Mouse (Mus musculus) inflammation-experienced regulatory T-cells, adult 6 months (primary cell): ENCODE results near the gene Spdl1. TPM values are rescaled to one million over a fixed set of nuclear protein-coding genes. Genes with fewer than 3 reads are reported as not detected.
"Not testable (repeated sequence)": the region's sequence is repeated elsewhere in the genome, so short reads cannot be mapped to it uniquely, and the experiment has no call there.

Source experiments
- ATAC-seq: one replicate; pipeline ENCODE4 v1.8.0; 2017
- polyA plus RNA-seq, 3 experiments: library from polyadenylated mRNA; unstranded; fragments of 100-300 nt; shearing (Covaris generic); gene quantifications; one replicate each; pipeline ENCODE4 v1.2.1; 2017

Gene Spdl1
- polyA plus RNA-seq, 3 experiments from 2014 or later, result 1.7 to 12.5 (median 3.4) TPM

DNA sequence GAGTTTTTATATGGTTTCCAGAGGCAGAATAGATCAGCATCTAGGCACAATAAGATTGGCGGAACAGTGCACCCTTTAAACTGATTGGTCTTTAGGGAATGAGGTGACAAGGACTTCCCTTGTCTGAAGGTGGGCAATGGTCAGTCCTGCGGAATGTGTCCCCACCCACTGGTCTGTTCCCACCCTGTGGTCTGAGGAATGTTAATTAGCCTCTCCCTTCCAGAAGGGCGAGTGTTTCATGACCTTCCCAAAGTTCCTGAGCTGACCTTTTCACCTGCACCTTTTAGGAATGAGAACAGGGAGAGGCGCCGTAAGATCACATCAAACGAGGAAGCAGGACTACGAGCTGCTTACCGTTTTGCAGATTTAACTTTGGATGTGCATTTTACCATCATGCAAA is 35.4 kb downstream of the Spdl1 start:
- not testable (repeated sequence) for ATAC-seq

DNA sequence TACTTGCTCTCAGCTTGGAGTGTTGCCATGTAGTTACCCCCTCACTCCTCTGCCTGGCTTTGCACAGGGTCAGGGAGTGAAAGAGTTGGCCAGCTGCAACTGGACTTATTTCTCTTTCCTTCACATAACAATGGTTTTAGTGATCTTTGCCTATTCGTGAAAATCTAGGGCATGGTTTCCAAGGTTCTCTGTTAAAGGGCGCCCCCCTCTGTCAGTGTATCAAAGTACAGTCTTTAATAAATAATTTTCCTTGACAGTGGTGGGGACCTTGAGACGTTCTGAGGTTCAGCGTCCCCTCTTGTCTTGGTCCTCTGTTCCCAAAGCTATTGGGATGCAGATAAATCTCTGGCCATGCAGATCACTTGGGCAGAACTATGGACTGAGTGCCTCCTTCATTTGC is 37.3 kb downstream of the Spdl1 start:
- ATAC-seq, result peak; percentile 43

DNA sequence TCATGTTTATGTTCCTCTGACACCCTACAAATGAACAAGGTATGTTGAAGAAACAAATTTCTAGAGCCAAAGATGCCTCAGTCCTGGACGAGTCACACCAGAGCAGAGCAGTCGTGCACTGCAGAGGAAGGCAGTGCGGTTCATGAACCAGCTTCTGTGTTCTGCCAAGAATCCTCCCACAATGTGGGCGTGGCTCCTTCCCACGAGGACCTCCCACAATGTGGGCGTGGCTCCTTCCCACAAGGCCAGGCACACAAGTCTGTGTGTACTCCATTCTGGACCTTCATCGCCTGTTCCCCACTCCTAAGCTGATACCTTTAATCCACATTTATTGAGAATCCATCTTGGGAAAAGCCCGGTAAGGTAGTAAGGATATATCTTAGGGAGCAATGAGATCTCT is 41.6 kb downstream of the Spdl1 start:
- ATAC-seq, result no peak

DNA sequence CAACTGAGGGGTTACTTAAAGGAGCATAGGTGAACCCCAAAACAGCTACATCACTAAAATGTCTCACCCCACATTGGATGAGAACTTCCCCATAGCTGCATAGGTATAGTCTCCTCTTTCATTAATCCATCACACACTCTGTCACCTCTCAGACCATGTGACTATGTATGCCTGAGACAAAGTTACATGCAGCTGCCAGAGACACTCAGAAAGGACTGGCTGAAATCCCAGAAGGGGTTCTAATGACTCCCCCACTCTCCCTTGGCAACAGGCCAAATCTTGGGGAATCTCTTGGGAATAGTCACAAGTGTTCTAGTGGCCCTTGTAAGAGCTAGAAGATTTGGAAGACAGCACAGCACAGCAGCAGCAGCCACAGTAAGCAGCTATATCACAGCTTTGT is 48.6 kb downstream of the Spdl1 start:
- ATAC-seq, result no peak

GRCm38 (mm10) chr11:34783587-34784043 is 49.8 kb downstream of the Spdl1 start, which contains the start of gene Dock2:
Gene Dock2 (minus strand): TSS chr11:34783892.
- peak; percentile 47 for ATAC-seq

- peak; percentile 89 for ATAC-seq
Measured at GRCm38 (mm10) chr11:34782516-34783430, 50.7 kb downstream of the Spdl1 start.

GRCm38 (mm10) chr11:34780786-34781185 is 52.7 kb downstream of the Spdl1 start:
- no peak for ATAC-seq

DNA sequence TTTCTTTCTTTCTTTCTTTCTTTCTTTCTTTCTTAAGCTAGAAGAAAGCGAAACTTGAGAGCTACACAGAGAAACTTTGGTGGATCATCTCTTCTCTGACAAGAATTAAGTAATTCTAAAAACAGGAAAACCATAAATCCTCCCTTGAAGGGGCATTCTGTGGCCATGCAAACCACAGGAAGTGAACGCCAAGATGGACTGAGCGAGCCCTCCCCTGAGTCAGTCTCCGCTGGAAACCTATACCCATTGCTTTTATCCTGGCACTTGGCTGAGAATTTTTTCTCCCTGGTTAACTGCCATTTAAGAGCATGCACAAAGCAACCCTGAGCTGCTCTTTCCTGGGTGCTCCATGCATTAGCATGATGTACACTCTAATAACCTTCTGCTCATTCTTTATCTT is 53.5 kb downstream of the Spdl1 start:
- ATAC-seq, result no peak

- no peak for ATAC-seq
Measured at GRCm38 (mm10) chr11:34778351-34778750, 55.1 kb downstream of the Spdl1 start.

- peak; percentile 51 for ATAC-seq
Measured at GRCm38 (mm10) chr11:34777529-34777928, 55.9 kb downstream of the Spdl1 start.

DNA sequence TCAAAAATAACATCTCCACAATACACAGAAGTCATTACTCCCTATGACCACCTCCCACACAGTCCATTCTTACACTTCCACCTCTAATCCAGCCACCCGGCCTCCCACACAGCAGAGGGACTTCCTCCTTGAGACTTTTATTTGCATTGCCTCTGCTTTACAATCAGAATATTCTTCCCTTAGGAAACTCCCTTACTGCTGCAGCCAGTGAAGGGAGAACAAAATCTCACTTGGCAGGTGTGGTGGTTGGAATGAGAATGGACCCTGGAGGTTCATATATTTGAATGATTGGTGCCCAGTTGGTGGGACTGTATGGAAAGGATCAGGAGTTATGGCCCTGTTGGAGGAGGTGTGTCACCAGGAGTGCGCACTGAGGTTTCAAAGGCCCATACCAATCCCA is 57.4 kb downstream of the Spdl1 start:
- no peak for ATAC-seq

DNA sequence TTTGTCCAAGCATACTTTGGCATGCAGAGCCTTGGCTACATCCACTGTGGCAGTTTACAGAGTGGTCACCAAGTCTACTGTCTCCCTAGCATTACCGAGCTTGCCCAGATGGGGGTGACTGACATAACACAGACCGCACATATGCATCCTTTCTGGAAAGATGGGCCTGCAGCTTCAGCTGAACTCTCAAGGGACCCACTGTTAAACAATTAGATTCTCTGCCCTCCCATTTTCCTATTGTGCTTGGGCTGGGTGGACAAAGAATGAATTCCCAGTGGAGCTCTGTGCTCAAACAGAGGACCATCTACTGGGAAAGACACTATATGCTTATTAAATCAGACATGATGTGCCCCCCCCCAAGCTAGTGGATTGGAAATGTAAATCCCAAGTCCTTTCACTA is 58.8 kb downstream of the Spdl1 start:
- no peak for ATAC-seq

DNA sequence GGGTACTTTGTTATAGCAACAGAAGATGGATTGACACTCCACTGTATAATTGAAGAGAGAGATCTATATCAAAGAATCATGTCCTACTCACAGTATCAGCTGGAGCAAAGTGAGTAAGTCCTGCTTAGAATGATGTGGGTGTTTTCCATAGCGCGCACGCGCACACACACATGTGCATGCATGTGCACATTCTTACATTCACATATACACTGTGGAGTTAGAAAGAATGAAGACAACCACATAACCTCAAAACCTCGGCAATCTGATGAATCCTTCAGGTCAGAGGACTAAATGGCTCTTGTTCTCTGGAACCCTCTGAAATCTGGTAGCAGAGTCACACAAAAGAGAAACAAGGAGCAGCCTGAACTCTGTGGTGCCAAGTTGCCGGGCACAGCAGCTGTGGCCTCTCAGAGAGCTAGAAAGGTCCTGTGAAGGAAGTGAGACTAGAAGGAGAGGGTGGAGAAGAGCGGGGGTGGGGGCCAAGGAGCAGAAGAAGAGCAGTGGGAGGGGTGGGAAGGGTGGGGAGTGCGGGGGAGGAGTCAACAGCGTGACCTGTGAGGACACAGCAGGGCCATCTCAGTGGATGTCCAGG is 60.0 kb downstream of the Spdl1 start:
- ATAC-seq, result no peak

- peak; percentile 63 for ATAC-seq
Measured at GRCm38 (mm10) chr11:34771221-34771986, 62.0 kb downstream of the Spdl1 start.

DNA sequence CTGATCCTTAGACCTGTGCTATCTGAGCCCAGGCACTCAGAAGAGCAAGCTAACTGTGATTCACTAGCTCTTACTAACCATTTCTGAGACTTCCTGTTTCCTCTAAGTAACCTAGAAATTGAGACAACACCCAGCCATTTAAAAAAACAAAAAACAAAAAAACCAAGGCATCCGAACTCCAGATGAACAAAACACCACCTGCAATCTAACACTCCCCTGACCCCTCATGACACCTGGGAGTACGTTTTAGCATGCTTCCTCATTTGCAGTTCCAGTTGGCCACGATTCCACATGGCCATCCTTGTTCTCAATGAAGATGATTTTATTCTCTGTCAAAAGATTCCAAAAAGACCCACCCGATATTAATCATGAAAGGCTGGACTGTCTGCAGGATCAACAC is 62.8 kb downstream of the Spdl1 start:
- ATAC-seq, result peak; percentile 45

DNA sequence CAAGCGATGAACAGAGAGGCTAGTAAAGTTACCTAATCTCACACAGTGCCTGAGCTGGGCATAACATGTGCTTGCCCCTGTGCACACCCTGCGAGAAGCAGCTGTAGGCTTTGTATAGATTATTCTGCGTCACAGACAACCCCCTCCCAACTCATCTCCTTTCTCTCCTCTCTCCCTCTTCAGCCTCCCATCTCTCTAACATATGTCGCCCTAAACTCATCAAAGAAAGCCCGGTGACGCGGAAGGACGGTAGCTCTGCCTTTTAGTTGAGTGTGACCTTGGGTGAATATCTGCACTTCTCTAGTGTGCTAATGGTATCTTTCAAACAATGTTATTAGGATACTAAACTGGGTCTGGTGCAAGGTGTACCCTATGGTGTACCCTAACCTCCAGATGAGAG is 63.5 kb downstream of the Spdl1 start:
- ATAC-seq, result no peak

GRCm38 (mm10) chr11:34769396-34769795 is 64.0 kb downstream of the Spdl1 start:
- peak; percentile 18 for ATAC-seq

DNA sequence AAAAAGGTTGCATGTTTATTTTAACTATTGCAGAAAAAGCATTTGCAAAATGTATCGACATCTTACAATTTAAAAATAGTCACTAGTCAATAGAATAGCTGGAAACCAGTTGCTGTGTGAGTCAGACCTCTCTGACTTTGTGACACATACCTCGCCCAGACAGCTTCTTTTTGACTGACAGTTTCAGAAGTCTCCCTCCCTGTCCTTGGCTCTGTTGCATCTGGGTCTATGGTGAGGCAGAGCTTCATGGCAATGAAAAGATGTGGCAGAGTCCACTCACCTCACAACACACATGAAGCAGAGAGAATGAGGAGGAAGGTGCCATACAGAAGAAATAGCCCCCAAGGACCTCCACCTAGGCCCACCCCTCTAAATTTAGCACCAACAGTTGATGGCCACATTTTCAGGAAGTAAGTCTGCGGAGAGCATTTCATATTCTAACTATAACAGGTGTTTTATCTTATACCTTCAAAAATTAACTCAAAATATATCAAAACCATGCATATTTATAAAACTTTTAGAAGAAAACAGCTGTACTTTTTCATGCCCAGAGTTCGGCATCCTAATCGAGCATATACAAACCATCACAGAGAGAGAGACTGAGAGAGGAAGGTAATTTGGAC is 69.6 kb downstream of the Spdl1 start:
- ATAC-seq, result no peak

GRCm38 (mm10) chr11:34762570-34763127 is 70.8 kb downstream of the Spdl1 start:
- peak; percentile 51 for ATAC-seq

DNA sequence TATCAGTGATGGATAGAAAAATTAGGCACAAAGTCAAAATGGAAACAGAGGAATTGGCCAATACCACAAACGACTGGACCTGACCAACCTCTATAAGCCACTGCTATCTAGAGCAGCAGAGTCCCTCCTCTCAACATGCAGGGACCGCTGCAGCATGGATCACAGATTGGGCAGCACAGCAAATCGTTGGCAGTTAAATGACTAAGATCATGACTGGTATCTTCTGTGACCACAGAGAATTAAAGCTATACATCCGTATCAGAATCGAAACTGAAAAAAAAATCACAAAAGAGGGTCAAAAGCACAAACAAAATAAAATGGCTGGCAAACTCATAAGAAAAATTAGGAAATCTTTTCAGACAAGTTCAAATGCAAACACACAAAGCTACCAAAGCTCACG is 71.3 kb downstream of the Spdl1 start:
- peak; percentile 81 for ATAC-seq

DNA sequence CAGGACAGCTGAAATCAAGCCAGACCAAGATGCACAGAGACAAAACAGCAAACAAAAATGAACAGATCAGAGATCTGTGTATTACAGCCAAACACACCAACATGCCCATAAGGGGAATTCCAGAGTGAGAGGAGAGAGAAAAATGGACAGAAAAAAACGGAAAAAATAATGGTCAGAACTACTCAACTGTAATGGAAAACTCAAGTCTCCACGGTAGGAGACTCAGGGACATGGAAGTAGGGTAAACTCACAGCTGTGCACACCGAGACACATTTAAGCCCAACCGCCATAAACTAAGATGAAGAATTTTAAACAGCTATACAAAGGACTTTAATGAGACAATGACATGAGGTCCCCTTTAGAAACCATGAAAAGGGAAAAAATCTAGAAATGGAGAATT is 73.9 kb downstream of the Spdl1 start:
- ATAC-seq, result no peak
